Mouse (Mus musculus) urinary bladder, postnatal 36 days (tissue): Measurements from ENCODE around the gene Gm7954.
"Not testable (repeated sequence)": the region's sequence is repeated elsewhere in the genome, so short reads cannot be mapped to it uniquely, and the experiment has no call there.

Source experiments
- DNase-seq, 2 experiments: peaks; one replicate each; pipeline ENCODE4 v3.0.0; 2022; ENCODE audit warnings: low spot score in 2 of 2, mixed read lengths in 1 of 2

Gene Gm7954

GRCm38 (mm10) chr14:41453418-41453817 lies at the start of gene Gm7954:
Gene Gm7954, minus strand, starts transcription at chr14:41453518.
- DNase-seq = not testable (repeated sequence)

GRCm38 (mm10) chr14:41489385-41489784 lies 36.1 kb upstream of the Gm7954 start, which contains the start of gene Gm3486:
Gene Gm3486, minus strand, starts transcription at chr14:41489485.
- DNase-seq = not testable (repeated sequence)

GRCm38 (mm10) chr14:41425393-41426075 lies 27.8 kb downstream of the Gm7954 start:
- not testable (repeated sequence) for DNase-seq

GRCm38 (mm10) chr14:41424694-41425093 lies 28.6 kb downstream of the Gm7954 start:
- DNase-seq = not testable (repeated sequence)

GRCm38 (mm10) chr14:41408181-41408580 lies 45.1 kb downstream of the Gm7954 start, which contains the start of gene Gm6482:
Gene Gm6482, minus strand, starts transcription at chr14:41408281.
- DNase-seq = not testable (repeated sequence)
